Mouse (Mus musculus) megakaryocyte, embryonic 14.5 days (primary cell): ENCODE data around the gene Stxbp2. TPM values are rescaled to one million over a fixed set of nuclear protein-coding genes. Genes with fewer than 3 reads are reported as not detected.
"Not testable (repeated sequence)": the region's sequence is repeated elsewhere in the genome, so short reads cannot be mapped to it uniquely, and the experiment has no call there.

Experiments
- H3K27me3 ChIP-seq: replicated peaks from 2 replicates; pipeline ENCODE3; 2012; ENCODE audit warnings: inconsistent platforms
- H3K36me3 ChIP-seq: replicated peaks from 2 replicates; pipeline ENCODE3; 2012; ENCODE audit warnings: low read length, inconsistent platforms, mixed read lengths
- H3K4me1 ChIP-seq: 2 replicates; pipeline ENCODE4 v1.6.1; 2012; ENCODE audit warnings: inconsistent platforms
- H3K4me3 ChIP-seq: replicated peaks from 2 replicates; pipeline ENCODE3; 2012; ENCODE audit warnings: moderate library complexity, mild to moderate bottlenecking, inconsistent platforms
- H3K9me3 ChIP-seq: 2 replicates; pipeline ENCODE4 v1.6.1; 2012; ENCODE audit warnings: inconsistent platforms
- FLI1 ChIP-seq: IDR thresholded peaks from 2 replicates; pipeline ENCODE4 v1.6.1; 2012; ENCODE audit warnings: low read length, inconsistent platforms, mixed read lengths
- GATA1 ChIP-seq: IDR thresholded peaks from 3 replicates; pipeline ENCODE4 v1.6.1; 2012; ENCODE audit warnings: mixed read lengths, low read length, inconsistent platforms, borderline replicate concordance
- polyA plus RNA-seq: library from polyadenylated mRNA; stranded (reverse); fragments of >175 nt; gene quantifications from 2 replicates; pipeline ENCODE4 v1.2.3, GENCODE M21; 2012; ENCODE audit warnings: low replicate concordance; ENCODE audit not compliant: insufficient read depth

Gene Stxbp2
- 533 and 675 TPM in 2 replicates for polyA plus RNA-seq

DNA sequence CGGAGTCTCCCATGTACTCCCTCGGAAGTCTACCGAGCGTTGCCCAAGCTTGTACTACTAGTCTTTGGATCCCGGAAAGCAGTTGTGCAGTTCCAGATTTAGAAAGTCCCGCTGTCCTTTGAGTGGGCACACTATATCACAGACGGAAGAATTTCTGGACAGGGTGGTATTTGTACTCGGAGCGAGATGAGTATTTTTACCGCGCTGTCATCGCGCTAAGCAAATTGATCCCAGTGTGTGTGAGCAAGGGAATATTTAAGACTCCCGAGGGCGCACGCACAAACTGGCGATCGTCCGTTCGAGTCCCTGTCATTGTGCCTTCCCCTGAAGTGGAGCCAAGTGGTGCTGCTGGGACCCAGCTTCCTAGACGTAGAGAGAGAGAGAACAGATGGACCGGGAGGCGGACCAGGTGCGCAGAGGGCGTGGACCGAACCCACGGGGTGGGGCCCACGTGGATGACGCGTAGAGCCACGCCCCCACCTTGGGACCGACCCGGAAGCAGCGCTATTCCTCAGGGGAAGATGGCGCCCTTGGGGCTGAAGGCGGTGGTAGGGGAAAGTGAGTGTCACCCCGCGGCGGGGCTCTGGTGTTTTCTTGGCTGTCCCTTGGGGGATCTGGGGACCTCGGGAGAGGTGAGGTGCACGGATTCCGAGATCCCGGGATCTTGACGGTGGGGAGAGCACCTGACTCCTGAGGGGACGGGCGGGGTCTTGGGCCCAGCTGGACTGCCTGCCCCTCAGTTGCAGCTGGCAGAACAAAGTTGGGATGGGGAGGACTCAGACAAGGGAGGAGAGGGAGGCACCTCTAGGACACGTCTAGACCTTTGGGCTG lies at the start of gene Stxbp2:
TSS of gene Stxbp2 (plus strand) at position 309 of the 831 bp plus-strand sequence.
- TF ChIP-seq FLI1 (no peak), GATA1 (no peak)
- Histone ChIP-seq H3K27me3 (no peaks in the 10 kb centered on the region), H3K36me3 (peaks cover 41% of the 10 kb centered on the region), H3K9me3 (no peaks in the 10 kb centered on the region), H3K4me1 (peaks cover 72% of the 10 kb centered on the region), H3K4me3 (peak within 1 kb of the TSS; percentile 96)

GRCm38 (mm10) chr8:3581961-3582360 lies 48.8 kb upstream of the Stxbp2 start:
- not testable (repeated sequence) for H3K9me3 ChIP-seq, H3K4me1 ChIP-seq, H3K36me3 ChIP-seq

GRCm38 (mm10) chr8:3586452-3586851 lies 44.3 kb upstream of the Stxbp2 start:
- Histone ChIP-seq H3K27me3 (peaks cover 31% of the 10 kb centered on the region), H3K36me3 (no peaks in the 10 kb centered on the region), H3K4me3 (no peak overlapping the region), H3K9me3 (no peaks in the 10 kb centered on the region), H3K4me1 (peaks cover 13% of the 10 kb centered on the region)
- TF ChIP-seq GATA1 (no peak), FLI1 (no peak)

More at GRCm38 (mm10) chr8:3581961-3582360, 48.8 kb upstream of the Stxbp2 start:
- peaks cover 27% of the 10 kb centered on the region for H3K27me3 ChIP-seq
- not testable (repeated sequence) for H3K4me3 ChIP-seq

DNA sequence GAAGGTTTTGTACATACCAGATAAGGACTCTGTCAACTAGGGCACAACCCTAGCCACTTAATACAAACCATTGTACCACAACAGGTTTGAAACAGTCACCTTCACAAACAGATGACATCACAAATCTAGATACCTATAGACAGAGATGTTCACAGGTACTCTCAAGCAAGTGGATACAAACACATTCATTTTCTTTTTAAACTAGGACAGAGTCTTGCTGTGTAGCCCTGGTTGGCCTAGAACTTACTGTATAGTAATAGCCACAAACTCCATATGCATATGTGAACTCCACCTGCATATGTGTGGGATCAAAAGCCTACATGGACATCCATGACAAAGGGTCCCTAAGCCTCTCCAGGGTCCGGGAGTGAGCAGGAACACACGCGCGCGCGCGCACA lies 43.8 kb upstream of the Stxbp2 start, which contains the start of gene Camsap3:
TSS of gene Camsap3 (plus strand) at position 301 of the 398 bp plus-strand sequence.
- H3K36me3 ChIP-seq = no peaks in the 10 kb centered on the region
- peak within 1 kb of the TSS; percentile 90 for H3K4me3 ChIP-seq
- peaks cover 13% of the 10 kb centered on the region for H3K4me1 ChIP-seq
- H3K27me3 ChIP-seq = peaks cover 31% of the 10 kb centered on the region
- TF ChIP-seq FLI1 (no peak), GATA1 (no peak)
- no peaks in the 10 kb centered on the region for H3K9me3 ChIP-seq

- Histone ChIP-seq H3K36me3 (no peaks in the 10 kb centered on the region), H3K9me3 (no peaks in the 10 kb centered on the region), H3K4me3 (peak overlapping the region; percentile 90), H3K27me3 (peaks cover 31% of the 10 kb centered on the region), H3K4me1 (peaks cover 13% of the 10 kb centered on the region)
- TF ChIP-seq GATA1 (no peak), FLI1 (no peak)
These were observed 43.1 kb upstream of the Stxbp2 start for GRCm38 (mm10) chr8:3587391-3588257.

- Histone ChIP-seq H3K4me1 (peaks cover 18% of the 10 kb centered on the region), H3K4me3 (peak overlapping the region; percentile 90), H3K27me3 (peaks cover 36% of the 10 kb centered on the region), H3K36me3 (no peaks in the 10 kb centered on the region), H3K9me3 (no peaks in the 10 kb centered on the region)
- no peak for TF ChIP-seq FLI1
- TF ChIP-seq GATA1 = no peak
These were observed 42.5 kb upstream of the Stxbp2 start for GRCm38 (mm10) chr8:3588258-3588633.

GRCm38 (mm10) chr8:3593470-3593869 lies 37.3 kb upstream of the Stxbp2 start:
- Histone ChIP-seq H3K9me3 (no peaks in the 10 kb centered on the region), H3K4me3 (no peak overlapping the region), H3K4me1 (peaks cover 17% of the 10 kb centered on the region), H3K27me3 (peaks cover 29% of the 10 kb centered on the region), H3K36me3 (no peaks in the 10 kb centered on the region)
- TF ChIP-seq FLI1 (no peak), GATA1 (no peak)

- TF ChIP-seq GATA1 = no peak
- TF ChIP-seq FLI1 = no peak
- no peaks in the 10 kb centered on the region for H3K36me3 ChIP-seq
- H3K4me3 ChIP-seq = no peak overlapping the region
- no peaks in the 10 kb centered on the region for H3K9me3 ChIP-seq
- peaks cover 33% of the 10 kb centered on the region for H3K27me3 ChIP-seq
- peaks cover 26% of the 10 kb centered on the region for H3K4me1 ChIP-seq
These were observed 36.3 kb upstream of the Stxbp2 start for GRCm38 (mm10) chr8:3594466-3594865.

DNA sequence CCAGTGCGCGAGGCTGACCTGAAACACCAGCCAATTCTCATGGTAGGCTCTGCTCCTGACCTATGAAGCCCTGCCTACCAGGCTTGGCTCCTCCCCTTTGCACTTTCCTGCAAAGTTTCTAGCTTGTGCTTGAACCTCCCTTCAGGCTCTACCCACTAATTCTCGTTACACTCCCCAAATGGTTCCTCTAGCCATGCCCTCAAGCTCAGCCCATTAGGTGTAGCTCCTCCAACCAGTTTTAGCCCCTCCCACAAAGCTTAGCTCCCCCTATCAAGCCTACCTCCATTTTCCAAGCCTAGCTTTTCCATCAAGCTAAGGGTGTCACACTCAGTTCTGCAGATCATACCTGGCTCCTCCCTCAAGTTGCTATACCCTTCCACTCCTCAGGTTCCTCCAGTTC lies 32.7 kb upstream of the Stxbp2 start:
- TF ChIP-seq FLI1 (no peak), GATA1 (no peak)
- Histone ChIP-seq H3K4me1 (peaks cover 22% of the 10 kb centered on the region), H3K27me3 (peaks cover 40% of the 10 kb centered on the region), H3K9me3 (no peaks in the 10 kb centered on the region), H3K36me3 (no peaks in the 10 kb centered on the region), H3K4me3 (no peak overlapping the region)

GRCm38 (mm10) chr8:3599219-3599618 lies 31.5 kb upstream of the Stxbp2 start:
- Histone ChIP-seq H3K4me1 (peaks cover 14% of the 10 kb centered on the region), H3K36me3 (no peaks in the 10 kb centered on the region), H3K9me3 (no peaks in the 10 kb centered on the region), H3K27me3 (peaks cover 41% of the 10 kb centered on the region), H3K4me3 (no peak overlapping the region)
- TF ChIP-seq GATA1 = no peak
- no peak for TF ChIP-seq FLI1
